Mouse (Mus musculus): ENCODE measurements at regions not wholly inside any gene's neighbourhood (a gene's known extent, or its start where the extent isn't known, plus 50 kb on each side); places are given as distances from the start of the nearest gene placed in this dataset.

GRCm38 (mm10) chr14:102925769-102926443 lies 56.5 kb downstream of the Kctd12 start:
- DNase-seq (ENCODE audit: low spot score in 2 of 2), result no peak

DNA sequence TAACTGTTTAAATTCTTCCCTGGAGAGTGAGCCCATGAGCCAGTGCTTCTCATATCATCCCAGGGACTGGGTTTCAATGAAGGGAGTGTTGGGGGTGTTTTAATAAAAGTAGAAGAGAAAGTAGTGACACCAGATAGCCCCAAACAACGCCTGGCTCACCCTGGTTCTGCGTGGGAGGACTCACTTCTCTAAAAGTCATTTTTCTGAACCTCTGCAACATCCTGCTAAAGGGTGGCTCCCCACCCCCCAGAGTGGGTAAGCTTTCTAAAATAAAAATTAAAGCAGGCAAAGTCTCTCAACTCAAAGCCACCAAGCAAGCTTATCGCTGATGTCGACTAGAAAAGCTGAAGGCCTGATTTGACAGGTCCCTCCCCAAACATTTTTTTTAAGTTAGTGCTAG lies 57.8 kb downstream of the Kctd12 start:
- peak; percentile 51 to 68 for DNase-seq (ENCODE audit: low spot score in 2 of 2)

- DNase-seq (ENCODE audit: low spot score in 2 of 2), result no peak
These were observed 59.9 kb downstream of the Kctd12 start for GRCm38 (mm10) chr14:102922496-102922993.

DNA sequence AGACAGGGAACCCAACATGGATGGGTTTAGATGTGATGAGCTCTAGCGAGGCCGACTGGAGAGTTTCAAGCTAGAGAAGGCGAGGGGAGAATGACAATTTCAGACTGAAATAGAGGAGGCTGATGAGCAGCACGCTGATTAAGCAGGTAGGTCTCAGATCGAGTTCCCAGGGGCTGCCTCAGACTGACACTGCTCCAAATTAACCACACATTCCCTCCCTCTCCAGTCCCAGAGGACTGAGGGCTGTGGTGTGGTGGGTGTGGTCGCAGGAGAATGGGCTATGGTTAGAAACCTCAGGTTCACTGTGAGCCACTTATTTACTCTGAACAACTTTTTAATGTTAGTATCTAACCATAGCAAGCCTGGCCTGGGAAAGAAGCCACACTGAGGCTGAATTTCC lies 62.0 kb downstream of the Kctd12 start:
- no peak for DNase-seq (ENCODE audit: low spot score in 2 of 2)

GRCm38 (mm10) chr14:102919261-102919801 lies 63.1 kb downstream of the Kctd12 start:
- DNase-seq (ENCODE audit: low spot score in 2 of 2), result no peak

DNA sequence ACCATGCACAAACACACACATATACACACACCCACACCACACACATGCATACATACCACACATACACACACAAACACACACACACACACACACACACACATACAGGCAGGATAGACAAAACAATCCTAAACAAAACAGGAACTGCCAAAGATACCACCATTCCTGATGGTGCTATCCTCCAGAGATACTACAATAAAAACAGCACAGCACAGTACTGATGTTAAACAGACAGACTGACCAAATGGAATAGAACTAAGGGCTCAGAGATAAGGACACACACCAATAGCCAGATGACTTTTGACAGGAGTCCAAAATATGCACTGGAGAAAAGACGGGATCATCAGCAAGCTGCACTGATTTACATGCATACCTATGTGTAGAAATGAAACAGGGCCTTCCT lies 64.5 kb downstream of the Kctd12 start:
- DNase-seq (ENCODE audit: low spot score in 2 of 2), result no peak

DNA sequence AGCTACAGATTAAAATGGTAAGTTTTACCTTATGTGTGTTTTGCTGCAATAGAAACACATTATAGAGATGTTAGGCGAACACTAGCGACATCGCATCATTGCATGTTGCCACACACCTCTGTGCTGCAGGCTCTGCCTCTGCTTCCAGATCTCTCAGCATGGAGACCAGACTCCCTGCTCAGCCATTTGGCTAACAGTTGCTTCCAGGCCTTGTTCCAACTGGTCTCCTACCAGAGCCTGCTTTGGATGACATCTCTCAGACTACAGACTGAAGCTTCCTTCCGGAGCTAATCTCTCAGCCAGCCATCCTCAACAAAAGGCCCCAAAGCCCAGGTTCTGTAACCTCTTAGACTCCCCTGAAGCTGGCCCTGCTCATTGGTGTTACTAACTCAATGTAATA lies 66.5 kb downstream of the Kctd12 start:
- DNase-seq (ENCODE audit: low spot score in 2 of 2), result no peak

GRCm38 (mm10) chr14:102911582-102911981 lies 70.9 kb downstream of the Kctd12 start:
- DNase-seq (ENCODE audit: low spot score in 2 of 2), result no peak

DNA sequence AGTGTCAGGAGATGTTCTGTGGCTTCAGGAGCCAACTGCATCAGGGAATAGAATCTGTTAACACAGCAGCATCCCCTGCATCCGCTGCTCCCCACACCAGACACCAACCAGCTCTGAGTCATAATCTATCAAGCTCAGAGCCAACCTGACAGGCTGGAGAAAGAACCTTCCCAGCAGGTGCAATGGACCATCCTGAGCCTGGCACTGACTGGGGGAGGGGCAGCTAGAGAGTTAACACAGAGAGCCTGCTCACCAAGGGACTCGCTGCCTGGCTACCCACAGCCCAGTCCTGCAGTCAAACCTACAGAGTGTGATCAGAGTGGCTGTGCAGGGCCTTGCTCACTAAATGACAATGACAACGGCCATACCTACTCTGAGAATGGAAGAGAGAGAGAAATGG lies 73.4 kb downstream of the Kctd12 start:
- DNase-seq (ENCODE audit: low spot score in 2 of 2), result no peak

- no peak for DNase-seq (ENCODE audit: low spot score in 2 of 2)
These were observed 74.9 kb downstream of the Kctd12 start for GRCm38 (mm10) chr14:102907411-102908103.

DNA sequence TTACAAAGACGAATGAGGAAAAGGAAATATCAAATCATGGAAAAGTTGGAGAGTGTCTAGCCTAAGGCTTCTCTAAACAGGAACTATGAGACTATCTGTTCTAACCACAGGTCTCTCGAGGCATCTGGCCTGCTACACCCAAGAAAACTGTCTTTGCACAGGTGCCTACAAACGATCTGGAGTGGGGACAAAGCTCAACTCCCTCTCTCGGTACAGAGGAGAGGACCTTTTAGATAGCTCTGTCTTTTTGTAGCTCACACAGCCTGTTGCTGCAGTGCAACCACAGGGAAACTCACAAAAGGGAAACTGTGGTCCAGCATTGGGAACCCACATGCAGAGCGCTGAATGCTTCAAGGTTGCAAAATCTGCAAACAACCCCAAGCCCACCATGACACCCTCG lies 75.6 kb downstream of the Kctd12 start:
- peak in 1 of 2 experiments; percentile 39 for DNase-seq (ENCODE audit: low spot score in 2 of 2)

DNA sequence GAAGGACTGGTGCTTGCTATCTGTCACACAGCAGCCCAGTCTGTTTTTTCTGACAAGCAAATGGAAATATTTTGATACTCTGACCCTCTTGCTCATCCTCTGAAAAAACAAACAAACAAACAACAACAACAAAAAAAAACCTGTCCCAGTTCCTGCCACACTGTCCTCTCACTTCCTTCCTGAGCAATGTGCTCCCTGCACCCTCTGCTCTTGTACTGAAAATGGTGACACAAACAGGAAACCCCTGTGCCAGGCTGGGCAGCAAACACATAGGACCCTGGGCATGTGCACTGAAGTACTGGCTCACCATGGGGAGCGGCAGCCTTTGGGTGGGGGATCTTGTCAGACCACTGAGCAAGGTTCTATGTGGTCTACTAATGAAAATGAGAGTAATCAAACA lies 76.2 kb downstream of the Kctd12 start:
- DNase-seq (ENCODE audit: low spot score in 2 of 2), result peak in 1 of 2 experiments; percentile 69

DNA sequence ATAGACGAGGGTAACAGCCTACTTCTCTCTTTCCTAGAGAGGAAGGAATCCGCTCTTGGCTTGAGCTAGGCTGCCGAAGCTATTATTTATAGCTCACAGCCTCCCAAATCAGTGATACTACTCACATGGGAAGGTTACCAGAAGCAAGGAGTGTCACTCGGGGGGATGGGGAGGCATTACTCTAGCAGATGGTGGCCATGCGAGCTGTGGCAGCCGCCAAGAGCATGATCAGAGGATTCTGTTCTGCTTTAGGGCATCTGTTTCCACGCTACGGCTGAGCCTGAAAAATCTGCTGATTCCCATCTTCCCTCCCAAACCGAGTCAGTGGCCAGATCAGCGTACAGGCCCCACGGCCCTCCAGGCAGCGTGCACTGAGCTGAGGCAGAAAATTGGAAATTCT lies 79.5 kb downstream of the Kctd12 start:
- no peak for DNase-seq (ENCODE audit: low spot score in 2 of 2)

- DNase-seq (ENCODE audit: low spot score in 2 of 2), result no peak
These were observed 80.2 kb downstream of the Kctd12 start for GRCm38 (mm10) chr14:102902236-102902635.

DNA sequence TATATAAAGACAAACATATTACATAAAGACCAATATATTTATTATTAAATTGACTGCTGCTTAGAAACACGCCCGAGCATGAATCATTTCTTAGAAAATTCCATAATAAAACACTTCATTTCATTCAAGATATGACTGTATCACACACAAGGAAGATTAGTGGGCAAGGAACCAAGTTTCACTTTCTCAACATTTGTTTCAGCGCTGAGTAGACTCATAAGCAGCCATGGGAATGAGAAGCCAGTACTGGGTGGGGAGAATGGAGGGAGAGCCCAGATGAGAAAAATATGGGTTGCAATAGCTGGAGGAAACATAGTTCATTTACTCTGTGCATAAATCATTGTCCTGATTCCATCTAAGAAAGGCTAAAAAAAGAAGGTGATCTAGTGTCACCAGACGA lies 84.0 kb downstream of the Kctd12 start:
- no peak for DNase-seq (ENCODE audit: low spot score in 2 of 2)

DNA sequence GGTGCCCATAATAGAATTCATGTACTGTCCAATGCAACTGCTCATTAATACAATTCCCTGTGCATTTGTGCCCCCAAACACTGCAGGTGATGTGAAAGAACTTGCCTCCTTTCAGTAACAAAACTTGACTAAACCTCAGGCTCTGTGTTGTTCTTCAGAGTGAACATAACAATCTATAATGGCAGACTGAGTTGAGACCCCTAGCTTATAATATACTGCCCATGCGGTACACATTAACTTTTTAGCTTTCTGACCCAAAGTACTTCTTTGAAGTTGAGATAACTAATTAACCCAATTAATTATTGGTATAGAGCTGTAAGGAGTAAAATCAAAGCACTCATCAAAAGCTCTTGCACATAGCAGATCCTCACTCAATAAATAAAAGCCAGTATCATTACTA lies 85.4 kb downstream of the Kctd12 start:
- no peak for DNase-seq (ENCODE audit: low spot score in 2 of 2)

GRCm38 (mm10) chr14:102896527-102896926 lies 85.9 kb downstream of the Kctd12 start:
- no peak for DNase-seq (ENCODE audit: low spot score in 2 of 2)

DNA sequence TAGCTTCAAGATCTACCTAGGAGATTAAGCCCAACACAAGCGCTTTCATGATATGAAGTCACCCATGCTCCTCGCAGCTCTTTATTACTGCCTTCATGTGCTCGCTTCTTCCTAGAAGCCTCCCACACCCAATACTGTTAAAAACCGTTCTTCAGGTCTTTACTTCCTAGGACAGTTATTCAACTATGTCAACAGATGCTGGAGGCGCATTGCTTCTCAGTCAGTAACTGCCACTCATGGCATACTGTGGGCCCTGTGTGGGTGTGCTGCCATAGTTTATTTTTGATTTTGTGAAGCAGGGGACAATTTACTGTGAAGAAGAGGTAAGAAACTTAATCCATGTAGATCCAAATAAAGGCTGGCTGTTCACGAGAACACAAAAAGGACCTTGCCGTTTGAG lies 89.2 kb downstream of the Kctd12 start:
- no peak for DNase-seq (ENCODE audit: low spot score in 2 of 2)

GRCm38 (mm10) chr14:102891552-102891951 lies 90.9 kb downstream of the Kctd12 start:
- DNase-seq (ENCODE audit: low spot score in 2 of 2), result no peak

GRCm38 (mm10) chr14:102885240-102885598 lies 97.2 kb downstream of the Kctd12 start:
- no peak for DNase-seq (ENCODE audit: low spot score in 2 of 2)

GRCm38 (mm10) chr14:102884539-102885239 lies 97.7 kb downstream of the Kctd12 start:
- no peak for DNase-seq (ENCODE audit: low spot score in 2 of 2)

- no peak for DNase-seq (ENCODE audit: low spot score in 2 of 2)
These were observed 98.9 kb downstream of the Kctd12 start for GRCm38 (mm10) chr14:102883344-102884122.

All from spleen, postnatal 4 days (tissue).